Mouse (Mus musculus): Measurements from ENCODE around the gene Dst.

GRCm38 (mm10) chr1:34110862-34111261 is 202.8 kb downstream of the Dst start:
- TF ChIP-seq USF1 (IDR thresholded peaks at IDR 0.05; ENCODE audit: low read depth) (no peak), MYOG (IDR thresholded peaks at IDR 0.05; ENCODE audit: control insufficient read depth in 1 of 3, insufficient read depth in 1 of 3, insufficient read length in 2 of 3, low read depth in 2 of 3) (peak; percentile 40 to 80 (median 49)), MAX (IDR thresholded peaks at IDR 0.05; ENCODE audit: low read depth) (no peak), MYOD1 (IDR thresholded peaks at IDR 0.05; ENCODE audit: control insufficient read depth in 1 of 3, insufficient read length in 2 of 3, low read depth in 2 of 3) (peak; percentile 5 to 81 (median 33)), POLR2AphosphoS2 (IDR thresholded peaks at IDR 0.05; ENCODE audit: insufficient read length, low read depth) (no peak), POLR2A (IDR thresholded peaks at IDR 0.05; ENCODE audit: insufficient read length, low read depth) (no peak), CEBPB (IDR thresholded peaks at IDR 0.05; ENCODE audit: insufficient read depth, poor library complexity, severe bottlenecking) (peak; percentile 71), TCF12 (IDR thresholded peaks at IDR 0.05; ENCODE audit: insufficient read depth, poor library complexity, severe bottlenecking) (peak; percentile 56)

Data from myocyte (in vitro differentiated cells).